8 mouse cellular contexts compared by ENCODE assay signal in genomic region chr9:21616232-21616781, GRCm38 (mm10). TPM values are rescaled to one million over a fixed set of nuclear protein-coding genes. Genes with fewer than 3 reads are reported as not detected.
DNase-seq lines count a peak whose midpoint lies in the region; ATAC-seq and TF ChIP-seq lines count a peak whose summit lies in the region.

No protein-coding gene starts in this region.

- peak overlapping the region; percentile 94 for H3K27ac ChIP-seq in heart, embryonic 13.5 days (replicated peaks)
- H3K27ac ChIP-seq in liver, embryonic 11.5 days (ENCODE audit: low read depth, low read length), result peak overlapping the region; percentile 97

- H3K4me3 ChIP-seq in erythroblast, embryonic 14.5 days (replicated peaks), result peak overlapping the region; percentile 87
- H3K4me3 ChIP-seq in heart, embryonic 13.5 days, result peak overlapping the region; percentile 74
- H3K4me3 ChIP-seq in liver, embryonic 11.5 days (ENCODE audit: low read depth, low read length), result peak overlapping the region; percentile 86
- peak overlapping the region; percentile 92 for H3K4me3 ChIP-seq in myocyte

- H3ac ChIP-seq in myocyte (ENCODE audit: control insufficient read depth, insufficient read length), result peak overlapping the region; percentile 53

- no peaks in the 10 kb centered on the region for H3K27me3 ChIP-seq in erythroblast, embryonic 14.5 days (ENCODE audit: control insufficient read depth)
- no peaks in the 10 kb centered on the region for H3K27me3 ChIP-seq in heart, embryonic 13.5 days (replicated peaks)
- no peaks in the 10 kb centered on the region for H3K27me3 ChIP-seq in liver, embryonic 11.5 days (replicated peaks; ENCODE audit: control insufficient read depth, insufficient read depth, low read length)
- H3K27me3 ChIP-seq in myocyte (ENCODE audit: control insufficient read depth, insufficient read depth, insufficient read length), result no peaks in the 10 kb centered on the region

- WGBS in heart, embryonic 13.5 days, result under 1% methylated on average over 57 of the region's 57 CpGs
- WGBS in liver, embryonic 11.5 days, result under 1% methylated on average over 57 of the region's 57 CpGs

- peak; percentile 76 for TF ChIP-seq POLR2A in brain, embryonic 14.5 days (IDR thresholded peaks at IDR 0.05; ENCODE audit: borderline replicate concordance, extremely low read depth, insufficient read depth, insufficient read length, poor library complexity, severe bottlenecking)
- peak; percentile 71 for TF ChIP-seq POLR2A in myocyte (IDR thresholded peaks at IDR 0.05; ENCODE audit: insufficient read length, low read depth)

- H3K9me3 ChIP-seq in erythroblast, embryonic 14.5 days (ENCODE audit: control insufficient read depth, low read length), result no peaks in the 10 kb centered on the region
- no peaks in the 10 kb centered on the region for H3K9me3 ChIP-seq in heart, embryonic 13.5 days
- H3K9me3 ChIP-seq in liver, embryonic 11.5 days (ENCODE audit: control insufficient read depth, low read length), result no peaks in the 10 kb centered on the region

- DNase-seq in 3T3-L1 (ENCODE audit: low read depth, low spot score), result peak; percentile 64
- DNase-seq in brain, embryonic 14.5 days (ENCODE audit: low read depth), result peak; percentile 95
- peak; percentile 97 for DNase-seq in kidney, postnatal 10 days
- DNase-seq in liver, embryonic 11.5 days (ENCODE audit: low spot score), result peak; percentile 90
- peak; percentile 83 to 93 for DNase-seq in spleen, postnatal 4 days (ENCODE audit: low spot score in 2 of 2)

- TF ChIP-seq CTCF in brain, embryonic 14.5 days (IDR thresholded peaks at IDR 0.05; ENCODE audit: borderline replicate concordance, extremely low read depth, insufficient read depth, insufficient read length), result no peak

- peaks cover 49% of the 10 kb centered on the region for H3K79me2 ChIP-seq in myocyte (ENCODE audit: control insufficient read depth, insufficient read depth)

- H3K36me3 ChIP-seq in erythroblast, embryonic 14.5 days (ENCODE audit: control insufficient read depth), result peaks cover 19% of the 10 kb centered on the region
- H3K36me3 ChIP-seq in heart, embryonic 13.5 days, result peaks cover 10% of the 10 kb centered on the region; the same call in 1 of the 2 replicates
- peaks cover 2% of the 10 kb centered on the region; the same call in 1 of the 2 replicates for H3K36me3 ChIP-seq in liver, embryonic 11.5 days (ENCODE audit: control insufficient read depth, insufficient read depth, low read length)
- no peaks in the 10 kb centered on the region for H3K36me3 ChIP-seq in myocyte (ENCODE audit: control insufficient read depth, insufficient read depth)

- H3K4me2 ChIP-seq in heart, embryonic 13.5 days, result peak overlapping the region; percentile 78
- H3K4me2 ChIP-seq in liver, embryonic 11.5 days, result peak overlapping the region; percentile 82
- peak overlapping the region; percentile 84 for H3K4me2 ChIP-seq in myocyte (ENCODE audit: low read depth)

- peak; percentile 75 for ATAC-seq in heart, embryonic 13.5 days (ENCODE audit: extremely low read depth, insufficient number of reproducible peaks, low FRiP score, low TSS enrichment)
- ATAC-seq in liver, embryonic 11.5 days (replicated peaks; ENCODE audit: low FRiP score), result peak; percentile 70

- peak overlapping the region; percentile 93 for H3K9ac ChIP-seq in heart, embryonic 13.5 days
- H3K9ac ChIP-seq in liver, embryonic 11.5 days (ENCODE audit: low read depth, low read length), result peak overlapping the region; percentile 98

- peaks cover 41% of the 10 kb centered on the region for H3K4me1 ChIP-seq in erythroblast, embryonic 14.5 days (ENCODE audit: control insufficient read depth)
- H3K4me1 ChIP-seq in heart, embryonic 13.5 days, result peaks cover 26% of the 10 kb centered on the region
- peaks cover 12% of the 10 kb centered on the region for H3K4me1 ChIP-seq in liver, embryonic 11.5 days (replicated peaks; ENCODE audit: control insufficient read depth, insufficient read depth, low read length)

TF ChIP-seq in myocyte, 11 proteins besides CTCF, POLR2A, EP300 and RAD21:
- TF ChIP-seq MYOG (IDR thresholded peaks at IDR 0.05; ENCODE audit: control insufficient read depth in 1 of 3, insufficient read depth in 1 of 3, insufficient read length in 2 of 3, low read depth in 2 of 3) (peak in 1 of 3 experiments; percentile 20), POLR2AphosphoS2 (IDR thresholded peaks at IDR 0.05; ENCODE audit: insufficient read length, low read depth) (peak; percentile 60), CEBPB (IDR thresholded peaks at IDR 0.05; ENCODE audit: insufficient read depth, poor library complexity, severe bottlenecking) (no peak), MAX (IDR thresholded peaks at IDR 0.05; ENCODE audit: low read depth) (no peak)

RNA-seq across cellular contexts. Expression of gene Smarca4, which starts 0.3 kb away (rescaled TPM):
- polyA plus RNA-seq in brain, embryonic 14.5 days (2012; rRNA removed), result 198 and 241 TPM in 2 replicates
- polyA plus RNA-seq in erythroblast, embryonic 14.5 days (2012), result 11.0 and 11.3 TPM in 2 replicates
- polyA plus RNA-seq in heart, embryonic 13.5 days (2015; fragmentation: Nextera tagmentation; extraction: Ambion mirVana), result 56.1 and 57.9 TPM in 2 replicates
- polyA plus RNA-seq in liver, embryonic 11.5 days (2014; fragmentation: Nextera tagmentation; extraction: Ambion mirVana), result 86.1 and 86.6 TPM in 2 replicates
- polyA plus RNA-seq in myocyte (2012; fragmentation: generic; extraction: Trizol), result 68.0 TPM

RNA-seq across cellular contexts. Expression of gene Yipf2, which starts 23.7 kb away (rescaled TPM):
- 17.5 and 26.8 TPM in 2 replicates for polyA plus RNA-seq in brain, embryonic 14.5 days (2012; rRNA removed)
- 0.20 and 0.25 TPM in 2 replicates for polyA plus RNA-seq in erythroblast, embryonic 14.5 days (2012)
- polyA plus RNA-seq in heart, embryonic 13.5 days (2015; fragmentation: Nextera tagmentation; extraction: Ambion mirVana), result 15.2 and 16.6 TPM in 2 replicates
- polyA plus RNA-seq in liver, embryonic 11.5 days (2014; fragmentation: Nextera tagmentation; extraction: Ambion mirVana), result 15.5 and 16.5 TPM in 2 replicates
- polyA plus RNA-seq in myocyte (2012; fragmentation: generic; extraction: Trizol), result 13.2 TPM

RNA-seq across cellular contexts. Expression of gene Timm29, which starts 23.8 kb away (rescaled TPM):
- 78.1 and 80.7 TPM in 2 replicates for polyA plus RNA-seq in brain, embryonic 14.5 days (2012; rRNA removed)
- polyA plus RNA-seq in erythroblast, embryonic 14.5 days (2012), result 0.74 and 1.2 TPM in 2 replicates
- polyA plus RNA-seq in heart, embryonic 13.5 days (2015; fragmentation: Nextera tagmentation; extraction: Ambion mirVana), result 23.1 and 25.2 TPM in 2 replicates
- 35.2 and 41.5 TPM in 2 replicates for polyA plus RNA-seq in liver, embryonic 11.5 days (2014; fragmentation: Nextera tagmentation; extraction: Ambion mirVana)
- polyA plus RNA-seq in myocyte (2012; fragmentation: generic; extraction: Trizol), result 26.3 TPM

Comparison
In these comparisons a context has a peak if more than half of its experiments do, and no peak if none do; other contexts are left out.
1. Peak in every context shown above with its lines: DNase-seq, ATAC-seq, H3K4me3 ChIP-seq and H3K27ac ChIP-seq.
2. RNA of gene Yipf2, which starts 23.7 kb away (polyA plus RNA-seq): 17.5 to 26.8 TPM in brain, embryonic 14.5 days, 15.5 to 16.5 TPM in liver, embryonic 11.5 days, 15.2 to 16.6 TPM in heart, embryonic 13.5 days and 13.2 TPM in myocyte (single experiment); 0.20 to 0.25 TPM in erythroblast, embryonic 14.5 days; every median in the first group is over 10 times any median in the second.
3. RNA of gene Timm29, which starts 23.8 kb away (polyA plus RNA-seq): 78.1 to 80.7 TPM in brain, embryonic 14.5 days, 35.2 to 41.5 TPM in liver, embryonic 11.5 days, 26.3 TPM in myocyte (single experiment) and 23.1 to 25.2 TPM in heart, embryonic 13.5 days; 0.74 to 1.2 TPM in erythroblast, embryonic 14.5 days; every median in the first group is over 10 times any median in the second.